26 mouse cellular contexts compared by ENCODE assay signal in genomic region chr7:115872903-115873302, GRCm38 (mm10).
A peak's percentile ranks its signal among the peaks of the same experiment; 100 is the strongest.
DNase-seq lines count a peak whose midpoint lies in the region; ATAC-seq and TF ChIP-seq lines count a peak whose summit lies in the region.
"Had no signal": no experiment of that assay in that cellular context is flagged by ENCODE, and none has a peak within 500 bp of the region (broad histone marks: within the 10 kb centered on the region; RNA-seq: fewer than 3 reads in every experiment).

No protein-coding gene starts in this region.

- 47% methylated on average over 2 of the region's 2 CpGs for WGBS in liver, embryonic 13.5 days (ENCODE audit: insufficient replicate concordance)
- 38% methylated on average over 2 of the region's 2 CpGs for WGBS in liver, postnatal 0 days (ENCODE audit: insufficient replicate concordance)

- no peak overlapping the region for H3K4me3 ChIP-seq in liver, embryonic 13.5 days (replicated peaks)
- H3K4me3 ChIP-seq in liver, postnatal 0 days (ENCODE audit: low read depth, low read length), result no peak overlapping the region
- H3K4me3 ChIP-seq: forebrain, embryonic 12.5 days; forebrain, embryonic 15.5 days; heart, adult 2 months; heart, embryonic 15.5 days; hindbrain, embryonic 10.5 days; hindbrain, embryonic 13.5 days had no signal

- H3K27me3 ChIP-seq in liver, embryonic 13.5 days, result no peaks in the 10 kb centered on the region
- no peaks in the 10 kb centered on the region for H3K27me3 ChIP-seq in liver, postnatal 0 days (ENCODE audit: insufficient read depth, low read length)
- H3K27me3 ChIP-seq: forebrain, embryonic 12.5 days; forebrain, embryonic 15.5 days; heart, embryonic 15.5 days; hindbrain, embryonic 13.5 days; Patski had no signal

- peak; percentile 11 for DNase-seq in liver, embryonic 13.5 days
- DNase-seq in liver, result no peak
- peak; percentile 5 for DNase-seq in spleen, adult 12 weeks (ENCODE audit: low spot score)
- DNase-seq in spleen, postnatal 4 days (ENCODE audit: low spot score in 2 of 2), result no peak
- DNase-seq in liver, postnatal 0 days, result no peak
- no peak for DNase-seq in left cerebral cortex, adult 9 months (ENCODE audit: low spot score in 2 of 2)
- no peak for DNase-seq in heart, adult 8-10 months (ENCODE audit: low spot score)
- DNase-seq in testis, postnatal 14 days (ENCODE audit: low spot score), result no peak
- DNase-seq: adrenal gland, postnatal 10 days; adrenal gland, postnatal 36 days; cerebellum, adult 18-20 months; cerebellum, adult 9-10 months; cerebellum, postnatal 14 days; gastrocnemius, postnatal 10 days; gastrocnemius, postnatal 36 days; heart, adult 2 months; heart, postnatal 10 days; heart, postnatal 36 days had no signal

- no peaks in the 10 kb centered on the region for H3K36me3 ChIP-seq in liver, embryonic 13.5 days
- no peaks in the 10 kb centered on the region for H3K36me3 ChIP-seq in liver, postnatal 0 days (replicated peaks; ENCODE audit: insufficient read depth, low read length)
- H3K36me3 ChIP-seq: forebrain, embryonic 12.5 days; forebrain, embryonic 15.5 days; heart, embryonic 15.5 days; hindbrain, embryonic 10.5 days; hindbrain, embryonic 13.5 days had no signal

- no peak overlapping the region for H3K9ac ChIP-seq in liver, embryonic 13.5 days
- H3K9ac ChIP-seq in liver, postnatal 0 days (replicated peaks), result no peak overlapping the region
- H3K9ac ChIP-seq: forebrain, embryonic 12.5 days; forebrain, embryonic 15.5 days; heart, embryonic 15.5 days; hindbrain, embryonic 13.5 days had no signal

- TF ChIP-seq EP300 in liver, postnatal 0 days (IDR thresholded peaks at IDR 0.05; ENCODE audit: low read depth), result peak; percentile 43; the same call in 1 of the 2 replicates

- ATAC-seq in liver, embryonic 13.5 days (ENCODE audit: low read depth), result peak; percentile 65; the same call in 1 of the 2 replicates
- ATAC-seq in liver, postnatal 0 days, result no peak
- ATAC-seq: forebrain, embryonic 15.5 days; hindbrain, embryonic 16.5 days; Patski had no signal

- no peaks in the 10 kb centered on the region for H3K9me3 ChIP-seq in liver, embryonic 13.5 days (replicated peaks)
- H3K9me3 ChIP-seq in liver, postnatal 0 days (ENCODE audit: low read length), result 0 out of 2 replicates have a peak, but pooled peaks cover 2% of the 10 kb centered on the region
- H3K9me3 ChIP-seq: forebrain, embryonic 12.5 days; forebrain, embryonic 15.5 days; heart, embryonic 15.5 days; hindbrain, embryonic 10.5 days had no signal

- H3K4me2 ChIP-seq in liver, embryonic 13.5 days, result no peak overlapping the region
- H3K4me2 ChIP-seq in liver, postnatal 0 days (ENCODE audit: low read depth, low read length), result no peak overlapping the region
- H3K4me2 ChIP-seq: forebrain, embryonic 12.5 days; forebrain, embryonic 15.5 days; heart, embryonic 11.5 days; heart, embryonic 15.5 days; hindbrain, embryonic 13.5 days had no signal

- no peak for TF ChIP-seq CTCF in liver, postnatal 0 days (IDR thresholded peaks at IDR 0.05; ENCODE audit: low read depth)

- H3K4me1 ChIP-seq in liver, embryonic 13.5 days (replicated peaks), result peaks cover 21% of the 10 kb centered on the region
- H3K4me1 ChIP-seq in liver, postnatal 0 days (ENCODE audit: insufficient read depth), result peaks cover 14% of the 10 kb centered on the region

- no peak overlapping the region for H3K27ac ChIP-seq in liver, embryonic 13.5 days
- H3K27ac ChIP-seq in liver, postnatal 0 days (ENCODE audit: low read depth), result no peak overlapping the region
- H3K27ac ChIP-seq: forebrain, embryonic 12.5 days; forebrain, embryonic 15.5 days; heart, adult 2 months; heart, embryonic 15.5 days; hindbrain, embryonic 10.5 days; hindbrain, embryonic 13.5 days had no signal

Comparison
In these comparisons a context has a peak if more than half of its experiments do, and no peak if none do; other contexts are left out.
1. DNase-seq: peak in liver, embryonic 13.5 days (single experiment) and spleen, adult 12 weeks (single experiment); none in liver (single experiment), spleen, postnatal 4 days (0 of 2), liver, postnatal 0 days (single experiment), left cerebral cortex, adult 9 months (0 of 2), heart, adult 8-10 months (single experiment) and testis, postnatal 14 days (single experiment).